Mouse (Mus musculus) gastrocnemius, postnatal 25 days (tissue): Measurements from ENCODE around the gene Npdc1. TPM values are rescaled to one million over a fixed set of nuclear protein-coding genes. Genes with fewer than 3 reads are reported as not detected.
"Not testable (repeated sequence)": the region's sequence is repeated elsewhere in the genome, so short reads cannot be mapped to it uniquely, and the experiment has no call there.

Experiments used
- DNase-seq: peaks from one replicate; pipeline ENCODE4 v3.0.0; 2022
- total RNA-seq, 2 experiments: library from RNA; stranded (reverse); gene quantifications; 1 replicate in 1 of 2; 2 replicates in 1 of 2; pipeline ENCODE4 v1.2.3; 2021

Npdc1 gene
- total RNA-seq, 2 experiments from 2014 or later: 15.0 to 25.1 TPM

DNA sequence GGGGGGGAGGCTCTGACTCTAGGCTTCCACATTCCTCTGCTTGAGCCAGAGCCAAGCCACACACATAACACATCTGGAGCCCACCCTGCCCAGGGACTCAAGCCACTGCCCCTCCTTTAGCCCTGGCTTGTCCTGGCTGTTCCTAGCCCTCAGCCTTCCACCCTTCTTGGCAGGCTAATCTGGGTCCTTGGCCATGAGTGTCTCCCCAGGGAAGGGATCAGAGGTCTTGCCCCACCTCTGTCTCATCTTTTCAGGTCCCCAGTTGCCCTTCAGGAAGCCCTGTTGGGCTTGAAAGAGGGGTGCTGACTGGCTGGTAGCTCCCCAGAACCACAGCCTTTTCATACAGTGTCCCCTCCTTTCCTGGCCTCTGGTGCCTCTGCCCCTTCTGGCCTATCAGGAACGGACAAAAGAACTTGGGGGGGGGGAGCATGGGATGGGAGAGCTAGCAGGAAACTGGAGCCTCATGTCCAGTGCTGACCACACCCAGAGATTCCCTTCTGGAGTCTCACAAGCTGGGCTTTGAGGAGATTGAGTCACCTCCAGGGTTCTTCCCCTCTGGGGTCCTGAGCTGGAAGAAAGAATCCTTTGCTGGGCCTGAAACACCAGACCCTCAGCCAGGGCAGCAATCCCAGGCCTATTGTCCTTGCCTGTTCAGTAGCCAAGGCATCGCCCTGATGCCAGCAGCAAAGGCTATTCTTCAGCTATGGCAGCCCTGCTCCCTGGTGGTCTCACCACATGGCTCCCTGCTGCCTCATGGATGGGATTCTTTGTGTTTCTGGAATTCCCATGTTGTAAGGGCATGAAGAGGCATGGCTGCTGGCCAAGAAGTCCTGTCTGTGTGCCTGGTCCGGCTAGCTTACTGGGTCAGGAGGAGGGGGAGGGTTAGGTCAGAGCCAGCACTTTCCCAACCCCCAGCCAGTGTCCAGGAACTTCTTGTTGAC is 4.6 kb upstream of the Npdc1 start:
- peak; percentile 72 for DNase-seq

DNA sequence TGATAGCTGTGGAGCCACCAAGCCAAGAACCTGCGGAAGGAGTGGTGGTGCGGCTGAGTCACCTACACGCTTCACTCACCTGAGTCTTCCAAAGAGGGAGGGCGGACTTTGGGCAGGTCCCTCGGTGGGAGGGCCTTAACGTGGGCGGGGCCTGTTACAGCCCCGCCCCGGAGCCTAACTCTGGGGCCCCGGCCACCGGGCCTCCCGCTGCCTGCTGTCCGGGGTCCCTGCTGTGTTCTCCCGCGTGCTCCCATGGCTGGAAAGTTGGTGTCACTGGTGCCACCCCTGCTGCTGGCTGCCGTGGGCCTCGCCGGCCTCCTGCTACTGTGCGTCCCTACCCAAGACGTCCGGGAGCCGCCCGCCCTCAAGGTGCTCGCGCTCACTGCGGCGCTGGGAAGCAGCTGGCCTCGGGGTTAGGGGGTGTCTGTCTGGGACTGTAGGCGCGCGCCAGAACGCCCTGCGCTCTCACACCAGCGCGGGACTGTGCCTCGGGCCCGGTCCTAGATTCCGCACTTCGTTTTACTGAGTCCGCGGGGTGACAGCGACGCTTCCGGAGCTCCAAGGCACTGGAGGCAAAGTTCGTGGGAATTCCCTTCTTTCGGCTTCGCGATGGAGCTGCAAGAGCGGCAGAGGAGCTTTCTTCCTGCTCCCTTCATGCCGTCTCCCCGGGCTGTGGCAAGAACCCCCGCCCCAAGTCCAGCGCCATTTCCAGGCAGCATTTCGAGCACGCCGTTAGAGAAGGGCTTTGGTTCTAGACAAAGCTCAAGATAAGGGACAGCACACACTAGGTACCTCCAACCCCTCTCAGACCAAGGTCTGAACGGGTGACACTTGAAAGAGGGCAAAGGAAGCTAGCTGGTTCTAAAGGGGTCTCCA is 3.2 kb upstream of the Npdc1 start, which contains the start of gene Entpd2:
Entpd2 (plus strand) TSS at position 154 of the 876 bp plus-strand sequence.
- peak; percentile 48 for DNase-seq

DNA sequence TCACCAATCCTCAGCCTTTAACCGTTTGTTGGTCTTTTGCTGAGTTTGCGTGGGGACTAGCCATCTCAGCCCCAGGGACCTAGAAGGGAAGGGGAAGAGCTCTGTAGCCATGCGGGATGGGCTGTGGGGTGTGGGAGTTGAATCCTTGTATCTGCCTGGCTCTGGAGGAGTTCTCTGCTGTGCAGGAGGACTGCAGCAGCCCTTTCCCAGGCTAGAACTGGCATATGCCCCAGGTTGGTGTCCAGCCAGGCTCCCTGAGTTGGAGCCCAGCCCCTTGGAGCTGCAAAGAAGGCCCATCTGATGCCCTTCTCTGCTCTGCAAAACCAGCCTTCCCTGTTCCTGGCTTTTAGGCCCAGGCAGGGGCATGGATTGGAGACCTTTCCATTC is 2.6 kb upstream of the Npdc1 start:
- DNase-seq: peak; percentile 47

DNA sequence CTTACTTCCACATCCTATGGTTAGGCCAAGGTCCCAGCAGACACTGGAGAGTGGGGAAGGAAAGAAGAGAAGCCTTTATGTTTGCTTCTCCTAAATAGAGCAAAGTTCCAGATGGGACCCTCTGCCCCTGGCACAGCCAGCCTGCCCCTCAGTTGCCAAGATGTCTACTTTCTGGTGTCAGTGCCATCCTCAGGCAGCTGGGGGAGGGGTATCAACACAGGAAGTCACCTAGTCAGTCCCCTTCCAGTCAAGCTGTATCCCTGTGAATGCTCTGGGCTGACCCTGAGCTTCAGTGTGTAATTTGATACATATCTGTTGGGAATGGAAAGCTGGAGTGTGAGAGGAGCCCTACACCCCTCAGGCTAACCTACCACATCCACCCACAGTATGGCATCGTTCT is 2.1 kb upstream of the Npdc1 start:
- no peak for DNase-seq

DNA sequence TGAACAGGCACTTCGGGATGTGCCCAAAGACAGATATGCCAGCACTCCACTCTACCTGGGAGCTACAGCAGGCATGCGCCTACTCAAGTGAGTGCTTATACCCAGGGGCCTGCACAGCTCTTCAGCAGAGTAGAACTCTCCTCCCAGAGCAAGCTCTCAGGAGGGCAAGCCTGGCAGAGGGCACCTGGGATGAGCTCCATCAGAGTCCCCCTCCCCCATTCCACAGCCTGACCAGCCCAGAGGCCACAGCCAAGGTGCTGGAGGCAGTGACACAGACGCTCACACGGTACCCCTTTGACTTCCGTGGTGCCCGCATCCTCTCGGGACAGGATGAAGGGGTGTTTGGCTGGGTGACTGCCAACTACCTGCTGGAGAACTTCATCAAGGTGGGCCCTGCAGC is 1.1 kb upstream of the Npdc1 start:
- DNase-seq: no peak

DNA sequence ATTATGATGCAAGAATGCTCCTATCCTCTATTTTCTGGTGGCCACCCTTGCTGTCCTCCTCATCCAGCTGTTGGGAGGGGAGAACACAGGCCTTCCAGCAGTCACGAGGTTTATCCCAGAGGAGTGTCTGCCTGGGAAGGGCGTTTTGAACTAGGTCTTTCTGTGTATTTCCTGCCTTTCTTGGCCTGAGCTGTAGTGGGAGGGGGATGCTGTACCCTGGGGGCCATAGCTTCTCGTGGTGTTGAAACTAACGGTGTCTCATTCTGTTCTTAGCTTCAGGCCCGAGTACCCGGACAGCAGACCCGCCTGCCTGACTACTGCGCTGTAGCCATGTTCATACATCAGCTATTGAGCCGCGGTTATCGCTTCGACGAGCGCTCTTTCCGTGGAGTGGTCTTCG is 1.1 kb downstream of the Npdc1 start:
- DNase-seq: peak; percentile 79

DNA sequence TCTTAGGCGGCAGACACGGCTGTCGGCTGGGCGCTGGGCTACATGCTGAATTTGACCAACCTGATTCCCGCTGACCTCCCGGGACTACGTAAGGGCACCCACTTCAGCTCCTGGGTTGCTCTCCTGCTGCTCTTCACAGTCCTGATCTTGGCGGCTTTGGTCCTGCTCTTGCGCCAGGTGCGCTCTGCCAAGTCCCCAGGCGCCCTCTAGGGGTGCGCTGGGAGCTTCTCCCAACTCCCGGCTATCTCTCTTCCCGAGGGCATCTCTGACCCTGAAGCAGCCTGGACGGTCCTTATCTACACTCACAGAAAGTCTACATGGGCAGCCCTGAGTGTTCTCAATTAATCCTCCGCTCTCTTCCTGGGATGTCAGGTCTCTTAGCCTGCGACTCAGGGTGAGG is 1.6 kb downstream of the Npdc1 start:
- DNase-seq: peak; percentile 65

DNA sequence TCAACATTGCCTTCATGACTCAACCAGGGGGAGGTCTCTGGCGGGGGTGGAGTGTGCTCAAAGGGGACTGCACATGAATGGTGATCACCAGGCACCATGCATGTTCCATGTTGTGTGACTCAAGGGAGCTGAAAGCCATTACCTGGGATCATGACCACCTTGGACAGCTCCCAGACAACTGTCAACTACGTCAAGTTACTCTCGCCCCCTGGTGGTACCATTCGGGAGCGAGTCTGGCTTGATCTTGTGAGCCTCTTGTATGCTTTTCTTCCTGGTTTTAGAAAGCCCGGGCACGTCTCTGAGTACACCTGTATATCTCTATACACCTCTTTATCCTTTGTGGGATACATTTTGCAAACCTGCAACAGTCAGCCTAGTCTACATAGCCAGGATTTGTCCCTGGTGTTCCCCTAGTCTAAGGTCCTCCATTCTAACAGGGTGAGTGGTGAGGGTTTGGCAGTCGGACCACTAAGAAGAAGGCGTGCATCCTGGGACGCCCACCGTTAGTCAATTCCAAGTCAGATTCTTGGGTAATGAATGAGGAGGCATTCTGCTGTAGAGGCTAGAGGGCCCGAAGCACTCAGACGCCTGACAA is 3.3 kb downstream of the Npdc1 start:
- no peak for DNase-seq

DNA sequence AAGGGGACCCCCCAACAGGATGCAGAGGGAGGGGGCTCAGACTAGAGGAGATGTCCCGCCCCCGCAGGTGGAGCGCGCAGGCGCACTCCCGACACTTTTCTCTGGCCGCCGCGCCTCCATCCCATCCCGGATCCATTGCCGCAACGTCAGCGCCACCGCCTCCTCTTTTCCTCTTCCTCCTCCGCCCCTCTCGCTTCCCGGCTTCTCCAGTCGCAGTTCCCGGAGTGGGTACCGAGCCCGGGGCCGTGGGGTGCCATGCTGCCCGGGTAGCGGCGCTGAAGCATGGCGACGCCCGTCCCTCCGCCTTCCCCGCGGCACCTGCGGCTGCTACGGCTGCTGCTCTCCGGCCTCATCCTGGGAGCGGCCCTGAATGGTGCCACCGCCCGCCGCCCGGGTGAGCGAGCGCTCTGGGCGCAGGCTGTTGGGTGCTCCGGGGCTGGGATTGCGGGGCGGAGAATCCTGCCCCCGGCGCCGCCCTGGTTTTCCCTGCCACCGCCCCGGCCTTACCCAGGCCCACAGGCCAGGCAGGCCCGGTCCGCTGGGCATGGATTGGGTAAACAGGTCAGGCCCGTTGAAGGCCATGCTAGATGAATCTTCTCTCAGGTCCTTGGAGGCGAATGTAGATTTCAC is 3.9 kb downstream of the Npdc1 start:
- peak; percentile 64 for DNase-seq

DNA sequence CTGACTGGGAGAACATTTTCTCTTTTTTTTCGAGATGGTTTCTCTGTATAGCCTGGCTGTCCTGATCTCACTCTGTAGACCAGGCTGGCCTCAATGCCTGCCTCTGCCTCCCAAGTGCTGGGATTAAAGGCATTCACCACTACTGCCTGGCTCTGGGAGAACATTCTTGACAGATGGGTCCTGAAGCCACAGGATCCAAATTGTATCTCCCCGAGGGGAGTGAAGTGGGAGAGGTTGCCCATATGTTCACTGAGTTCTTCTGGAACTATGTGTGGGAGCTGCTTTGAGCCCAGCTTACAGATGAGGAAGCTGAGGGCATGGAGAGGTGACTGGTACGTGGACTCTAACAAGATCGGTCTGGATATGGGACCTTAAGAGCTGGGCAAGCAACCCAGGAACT is 4.8 kb downstream of the Npdc1 start:
- no peak for DNase-seq

DNA sequence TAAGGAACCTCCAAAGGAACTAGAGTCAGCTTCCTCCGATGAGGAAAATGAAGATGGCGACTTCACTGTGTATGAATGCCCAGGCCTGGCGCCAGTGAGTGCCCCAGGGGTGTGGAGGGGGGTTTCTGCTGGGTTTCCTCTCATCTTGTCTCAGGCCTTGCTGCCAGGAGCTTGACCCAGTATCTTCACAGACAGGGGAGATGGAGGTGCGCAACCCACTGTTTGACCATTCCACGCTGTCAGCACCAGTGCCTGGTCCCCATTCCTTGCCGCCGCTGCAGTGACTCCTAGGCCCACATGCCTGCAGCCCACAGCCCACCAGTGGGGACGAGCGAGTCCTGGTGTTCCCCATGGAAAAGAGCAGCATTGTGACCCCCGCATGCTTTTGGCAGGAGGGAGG is 9.8 kb downstream of the Npdc1 start:
- DNase-seq: no peak

- DNase-seq: not testable (repeated sequence)
Observed at GRCm38 (mm10) chr2:25413436-25413835, 14.3 kb downstream of the Npdc1 start.

DNA sequence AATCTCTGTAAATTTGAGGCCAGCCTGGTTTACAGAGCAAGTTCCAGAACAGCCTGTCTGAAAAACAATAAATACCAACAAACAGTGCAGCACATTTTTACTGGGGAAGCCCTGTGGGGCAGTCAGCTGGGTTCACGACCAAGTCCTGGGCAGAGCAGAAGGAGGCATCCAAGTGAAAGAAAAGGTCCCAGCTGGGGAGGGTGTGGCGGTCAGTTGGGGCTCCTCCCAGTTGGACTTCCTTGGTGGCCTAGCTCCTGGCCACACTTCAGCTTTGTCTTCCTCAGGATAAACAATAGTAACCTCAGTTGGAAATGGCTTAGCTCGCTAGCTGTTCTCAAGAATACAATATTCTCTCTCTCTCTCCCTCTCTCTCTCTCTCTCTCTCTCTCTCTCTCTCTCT is 18.3 kb downstream of the Npdc1 start:
- DNase-seq: no peak

- DNase-seq: no peak
Observed at GRCm38 (mm10) chr2:25421896-25422295, 22.7 kb downstream of the Npdc1 start.

DNA sequence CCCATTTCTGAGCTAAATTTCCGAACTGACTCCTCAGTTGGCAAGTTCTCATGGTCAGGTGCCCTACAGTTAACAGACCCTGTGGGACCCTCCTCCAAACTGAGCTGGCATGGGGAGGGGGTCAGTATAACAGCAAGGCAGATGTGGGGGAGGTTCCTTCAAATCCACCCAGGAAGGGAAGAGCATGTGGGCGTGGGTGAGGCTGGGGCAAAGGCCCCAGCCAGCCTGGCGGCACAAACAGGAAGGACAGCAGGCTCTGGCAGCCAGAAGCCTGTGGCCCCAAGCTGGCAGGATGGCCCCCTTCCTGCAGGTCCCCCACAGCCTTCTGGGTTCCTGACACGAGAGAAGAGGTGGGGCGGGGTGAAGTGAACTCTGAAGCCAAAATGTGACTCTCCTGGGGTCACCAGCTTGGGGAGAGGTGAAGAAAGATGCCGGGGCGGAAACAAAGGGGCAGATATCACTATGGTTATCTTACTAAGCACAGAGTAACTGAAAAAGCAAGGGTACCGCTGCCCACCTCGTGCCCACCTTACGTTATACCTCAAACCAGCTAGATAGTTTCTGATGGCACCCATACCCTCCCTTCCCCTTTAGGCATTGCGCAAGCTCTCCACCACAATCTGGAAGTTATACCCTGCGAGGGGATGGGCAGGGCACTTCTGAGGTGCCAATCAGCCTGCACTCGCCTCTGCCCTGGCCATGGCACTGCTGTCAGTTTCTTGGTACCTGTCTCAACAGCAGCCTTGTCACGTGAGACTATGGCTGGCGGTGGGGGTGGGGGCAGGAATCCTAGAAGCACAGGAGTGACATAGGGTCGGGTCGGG is 23.6 kb downstream of the Npdc1 start, which contains the start of gene Fut7:
Fut7 (plus strand) TSS at position 681 of the 824 bp plus-strand sequence.
- no peak for DNase-seq

DNA sequence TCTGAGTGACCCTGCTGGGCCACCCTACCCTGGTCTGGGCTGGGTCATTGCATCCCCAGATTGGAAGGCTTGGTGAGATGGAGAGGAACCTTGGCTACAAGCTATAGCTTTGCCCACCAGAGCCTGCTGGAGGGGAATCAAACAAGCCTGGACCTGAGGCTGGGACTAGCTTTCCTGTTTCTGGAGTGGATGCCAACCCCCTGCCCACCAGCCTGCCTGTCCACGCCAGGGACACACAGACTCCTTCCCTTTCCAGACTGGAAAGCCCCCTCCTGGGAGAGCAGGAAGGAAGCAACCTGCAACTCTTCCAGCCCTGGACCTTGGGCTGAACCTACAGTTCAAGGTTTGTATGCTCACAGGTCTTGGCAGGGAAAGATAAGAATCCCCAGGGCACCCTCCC is 24.5 kb downstream of the Npdc1 start:
- no peak for DNase-seq

- DNase-seq: no peak
Observed at GRCm38 (mm10) chr2:25425481-25425880, 26.3 kb downstream of the Npdc1 start.

- no peak for DNase-seq
Observed at GRCm38 (mm10) chr2:25426721-25427191, 27.6 kb downstream of the Npdc1 start.

DNA sequence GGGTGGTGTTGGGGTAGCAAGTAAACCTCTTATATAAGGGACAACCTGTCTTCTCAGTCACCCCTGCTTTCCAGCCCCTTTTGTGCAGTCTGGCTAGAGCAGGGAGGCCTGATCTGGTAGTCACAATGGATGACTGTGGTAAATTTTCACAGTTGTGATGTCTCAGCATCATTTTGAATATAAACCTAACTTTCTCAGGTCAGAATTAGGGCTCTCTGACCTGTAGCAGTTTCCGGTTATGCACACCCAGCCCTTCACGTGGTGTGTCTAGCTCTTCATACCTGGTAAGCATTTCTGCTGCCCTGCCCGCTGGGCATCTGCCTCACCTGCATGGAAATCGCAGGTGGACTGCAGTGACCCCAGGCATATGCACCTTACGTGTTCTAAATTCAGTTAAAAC is 28.1 kb downstream of the Npdc1 start:
- no peak for DNase-seq

DNA sequence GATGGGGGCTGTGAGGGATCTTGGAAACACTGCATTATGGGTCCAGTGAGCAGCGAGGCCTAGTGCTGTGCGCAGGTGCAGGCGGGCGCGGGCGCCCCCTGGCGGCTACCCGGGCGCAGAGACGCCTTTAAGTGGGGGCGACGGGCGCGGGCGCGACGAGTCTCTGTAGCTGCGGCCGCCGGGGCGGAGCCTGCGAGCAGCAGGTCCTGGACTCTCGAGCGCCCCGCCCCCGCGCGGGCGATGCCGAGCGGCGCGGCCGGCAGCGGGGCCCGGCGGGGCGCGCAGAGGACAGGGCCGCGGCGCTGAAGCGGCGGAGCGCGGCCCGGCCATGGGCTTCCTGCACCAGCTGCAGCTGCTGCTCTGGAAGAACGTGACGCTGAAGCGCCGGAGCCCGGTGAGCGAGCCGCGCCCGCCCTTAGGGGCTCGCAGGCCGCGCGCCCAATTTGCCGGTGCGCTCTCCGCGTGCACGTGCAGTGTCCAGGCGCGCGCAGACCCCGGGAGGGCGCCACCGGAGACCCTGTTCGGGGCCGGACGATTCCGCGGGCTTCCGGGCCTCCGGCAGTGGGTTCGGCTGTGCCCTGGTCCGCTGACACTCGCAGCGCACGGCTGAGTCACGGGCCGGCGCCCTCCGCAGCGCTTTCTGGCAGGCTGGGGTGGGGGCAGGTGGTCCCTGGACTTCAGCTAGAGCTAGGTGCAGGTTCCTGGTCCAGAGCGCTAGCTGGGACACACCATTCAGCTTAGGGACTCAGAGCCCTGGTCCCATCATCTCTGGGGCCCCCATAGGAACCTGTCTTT is 29.5 kb downstream of the Npdc1 start, which contains the start of gene Abca2:
Abca2 (plus strand) TSS at position 262 of the 795 bp plus-strand sequence.
- DNase-seq: peak; percentile 95
